Mouse (Mus musculus): ENCODE measurements at regions not wholly inside any gene's neighbourhood (a gene's known extent, or its start where the extent isn't known, plus 50 kb on each side); places are given as distances from the start of the nearest gene placed in this dataset.

DNA sequence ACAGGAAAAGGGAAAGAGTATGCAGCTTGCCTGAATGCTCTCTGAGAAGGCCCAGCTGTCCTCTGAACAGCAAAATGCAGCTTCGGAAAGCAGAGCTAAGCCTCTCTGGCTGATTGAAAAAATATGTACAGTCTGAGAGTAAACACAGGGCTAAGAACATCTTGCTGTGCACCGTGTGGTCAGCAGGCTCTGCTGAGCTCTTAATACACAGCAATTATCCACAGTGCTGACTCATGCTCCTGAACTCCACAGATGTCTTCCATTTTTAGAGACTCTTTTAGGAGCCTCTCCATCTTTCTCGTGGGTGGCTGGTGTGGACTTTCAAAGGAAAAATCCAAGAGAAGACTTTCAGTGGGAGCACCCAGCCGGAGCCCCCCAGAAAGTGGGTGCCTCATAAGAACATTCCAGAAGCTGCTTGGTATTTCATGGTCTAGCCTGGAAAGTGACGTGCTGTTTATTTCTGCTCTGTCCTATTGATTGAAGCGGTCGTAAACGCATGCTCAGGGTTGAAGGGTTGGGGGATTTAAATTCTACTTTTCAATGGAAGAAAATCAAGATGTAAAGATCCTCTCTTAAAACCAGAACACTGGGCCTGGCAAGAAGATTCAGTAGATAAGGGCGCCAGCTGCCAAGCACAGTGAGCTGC, 209.5 kb downstream of the Mreg start:
- no peak for DNase-seq (ENCODE audit: low spot score)

DNA sequence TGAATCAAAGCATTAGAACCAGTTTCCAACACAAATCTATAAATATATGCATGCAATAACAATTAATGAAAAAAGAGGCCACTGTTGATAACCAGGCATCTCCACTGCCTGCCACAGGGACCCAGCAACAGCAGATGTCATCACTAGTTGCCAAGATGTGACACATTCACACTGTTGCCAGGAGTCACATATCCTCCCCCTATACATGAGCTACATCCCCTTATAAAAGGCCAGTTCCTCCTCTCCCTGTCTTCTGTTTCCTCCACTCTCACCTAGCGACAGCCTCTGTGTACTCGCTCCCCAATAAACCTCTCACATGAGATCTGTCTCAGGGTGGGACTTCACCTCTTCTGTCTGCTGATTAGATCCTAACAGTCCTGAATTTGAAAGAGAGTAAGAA, 211.4 kb downstream of the Mreg start:
- DNase-seq (ENCODE audit: low spot score), result no peak

DNA sequence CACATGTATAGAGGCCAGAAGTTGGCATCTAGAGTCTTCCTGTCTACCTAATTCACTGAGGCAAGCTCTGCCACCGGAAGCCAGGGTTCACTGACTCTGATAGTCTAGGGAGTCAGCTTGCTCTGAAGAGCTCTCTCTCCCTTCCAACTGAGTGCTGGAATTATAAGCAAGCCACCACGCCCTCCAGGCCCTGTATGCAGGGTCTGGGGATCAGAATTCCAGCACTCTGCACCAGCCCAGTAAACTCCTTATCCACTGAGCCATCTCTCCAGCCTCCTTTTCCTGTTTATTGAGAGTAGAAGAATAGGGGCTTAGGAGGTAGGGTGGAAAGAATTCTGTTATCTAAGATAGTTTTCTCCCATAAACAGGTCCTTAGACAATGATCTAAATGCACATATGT, 215.3 kb downstream of the Mreg start:
- no peak for DNase-seq (ENCODE audit: low spot score)

DNA sequence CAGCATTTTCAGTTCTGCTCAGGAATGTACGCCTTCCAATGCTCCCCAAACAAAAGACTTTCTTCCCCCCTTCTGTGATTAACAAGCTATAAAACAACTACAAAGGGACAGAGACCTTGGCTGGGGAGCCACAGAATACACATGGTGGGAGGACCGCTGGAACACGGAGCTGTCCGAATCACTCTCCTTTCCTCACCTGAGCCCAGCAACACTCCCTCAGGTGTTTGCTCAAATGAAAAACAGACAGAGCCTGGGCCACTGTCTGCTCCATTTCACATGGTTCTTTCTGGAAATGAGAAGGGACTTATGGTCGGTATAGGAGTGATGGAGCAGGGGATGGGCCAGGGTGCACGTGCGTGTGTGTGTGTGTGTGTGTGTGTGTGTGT, 215.9 kb downstream of the Mreg start:
- DNase-seq (ENCODE audit: low spot score), result no peak

DNA sequence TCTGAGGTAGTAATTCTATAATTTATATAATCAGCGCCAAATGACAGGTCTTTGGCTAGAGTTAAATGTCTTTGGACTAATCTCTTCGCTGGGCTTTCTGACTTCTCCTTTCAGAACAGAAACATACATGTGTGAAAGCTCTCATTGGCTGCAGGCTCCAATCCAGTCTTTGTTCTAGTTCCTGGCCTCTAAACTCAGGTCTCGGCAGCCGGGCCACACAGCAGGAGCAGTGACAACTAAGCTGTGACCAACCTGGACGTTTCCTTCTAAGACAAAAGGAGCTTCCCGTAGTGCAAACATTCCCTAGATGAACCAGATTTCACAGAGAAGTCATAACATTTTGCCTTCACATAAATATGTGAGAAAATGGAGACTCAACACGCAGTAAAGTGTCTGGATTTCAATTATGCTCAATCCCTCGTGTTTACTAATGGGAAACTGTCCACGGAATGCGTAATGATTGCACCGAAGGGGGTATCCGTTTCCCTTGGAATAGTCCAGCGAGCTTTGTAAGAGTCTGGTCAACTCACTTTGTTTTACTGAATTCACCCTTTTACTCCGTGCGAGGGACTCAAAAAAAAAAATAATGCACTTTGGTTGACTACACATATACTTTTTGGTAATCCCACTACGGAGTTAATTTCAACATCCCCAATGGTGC, 216.4 kb downstream of the Mreg start:
- no peak for DNase-seq (ENCODE audit: low spot score)

DNA sequence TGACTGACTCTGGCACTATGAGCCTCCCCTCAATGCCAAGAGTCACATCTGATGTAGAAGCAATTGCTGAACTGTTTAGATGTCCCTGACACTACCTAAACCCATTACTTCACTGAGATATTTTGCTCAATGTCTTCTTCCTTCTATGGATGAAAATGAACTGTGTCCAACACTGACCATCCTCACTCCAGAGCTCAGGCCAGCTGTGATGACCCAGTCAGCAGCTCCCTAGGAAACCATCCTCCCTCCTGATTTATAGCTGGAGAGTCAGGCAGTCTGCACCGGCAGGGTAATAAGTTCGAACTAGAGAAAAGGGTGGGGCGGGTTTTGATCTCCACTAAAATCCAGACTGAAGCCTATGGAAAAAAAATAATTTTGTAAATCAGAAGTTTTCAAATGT, 221.2 kb downstream of the Mreg start:
- DNase-seq (ENCODE audit: low spot score), result no peak

DNA sequence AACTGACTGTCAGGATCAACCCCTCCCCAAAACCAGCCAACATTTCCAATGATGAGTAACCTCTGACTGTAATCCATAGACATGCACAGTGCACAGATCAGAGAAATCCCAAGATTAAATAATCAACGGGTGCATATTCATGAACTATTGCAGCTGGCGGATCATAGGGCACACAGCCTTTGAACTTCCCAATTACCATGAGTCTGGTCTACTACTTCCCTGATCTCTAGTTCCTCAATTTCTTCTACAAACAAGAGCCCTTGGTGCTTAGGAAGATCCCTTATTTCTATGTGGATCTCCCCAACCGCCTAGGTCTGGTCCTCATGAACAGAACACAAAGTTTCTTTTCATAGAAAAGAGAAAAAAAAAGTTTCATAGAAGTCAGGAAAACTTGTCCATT, 224.0 kb downstream of the Mreg start:
- no peak for DNase-seq (ENCODE audit: low spot score)

DNA sequence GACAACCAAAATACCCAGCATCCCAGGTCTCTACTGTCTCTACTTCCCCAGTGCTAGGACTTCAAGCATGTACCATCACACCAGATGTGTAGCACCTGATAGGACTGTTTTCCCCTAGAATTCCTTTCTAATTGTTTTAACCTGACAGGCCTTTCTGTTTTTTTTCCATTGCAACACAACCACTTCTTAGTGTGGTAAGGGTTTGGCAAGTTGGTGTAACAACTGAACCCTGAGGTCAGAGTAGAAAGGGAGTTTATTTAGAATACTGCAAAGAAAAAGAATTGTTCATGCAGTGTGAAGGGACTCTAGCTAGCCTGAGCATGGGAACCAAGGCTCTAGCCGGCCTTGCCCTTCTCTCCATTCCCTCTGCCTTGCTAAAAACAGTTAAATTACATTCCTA, 226.1 kb downstream of the Mreg start:
- DNase-seq (ENCODE audit: low spot score), result no peak

DNA sequence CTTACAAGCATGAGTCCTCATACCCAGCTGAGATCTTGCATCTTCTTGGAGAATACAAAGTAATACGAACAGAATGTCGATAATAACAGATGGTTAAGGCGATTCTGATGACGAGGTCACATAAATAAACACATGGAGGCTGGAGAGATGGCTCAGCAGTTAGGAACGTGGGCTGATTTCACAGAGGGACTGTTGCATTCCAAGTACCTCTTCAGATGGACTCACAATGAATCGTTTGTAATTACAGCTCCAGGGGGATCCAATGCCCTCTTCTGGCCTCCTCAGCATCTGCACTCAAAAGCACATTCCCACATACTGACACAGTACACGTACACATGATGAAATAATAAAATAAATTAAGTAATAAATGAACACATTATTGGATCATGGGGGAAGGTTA, 228.3 kb downstream of the Mreg start:
- no peak for DNase-seq (ENCODE audit: low spot score)

DNA sequence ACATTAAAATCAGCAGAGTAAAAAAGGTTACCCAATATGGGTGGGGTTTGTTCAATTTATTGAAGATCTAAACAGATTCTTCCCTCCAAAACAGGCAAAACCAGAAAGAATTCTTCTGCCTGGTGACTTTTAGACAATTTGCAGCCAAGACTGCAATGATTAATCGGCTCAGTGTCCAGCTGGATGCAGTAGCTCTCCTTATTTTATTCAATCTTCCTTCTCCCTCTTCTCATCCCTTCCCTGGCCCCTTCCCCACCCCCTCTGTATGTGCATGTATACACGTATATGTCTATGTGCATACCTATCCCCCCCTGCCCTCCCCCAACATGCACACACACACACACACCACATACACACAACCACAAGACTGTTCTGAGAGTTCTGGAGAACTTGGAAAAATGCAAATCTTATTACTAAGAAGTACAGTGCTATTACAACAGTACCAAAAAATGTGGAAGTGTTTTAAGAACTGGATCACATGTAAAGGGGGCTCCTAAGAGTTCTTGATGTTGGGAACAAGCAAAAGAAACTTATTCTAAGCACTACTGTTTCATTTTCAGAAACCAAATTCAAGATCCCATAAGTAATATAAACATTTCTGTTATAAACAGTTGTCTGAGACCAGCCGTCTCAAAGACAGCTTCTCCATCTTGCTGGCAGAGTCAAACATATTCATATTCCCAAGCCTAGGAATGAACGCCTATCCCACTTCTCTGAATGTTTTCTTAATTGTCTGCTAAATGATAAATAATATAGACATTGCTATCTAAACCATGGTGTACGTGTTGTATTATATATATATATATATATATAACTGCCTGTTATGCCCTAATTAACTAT, 229.5 kb downstream of the Mreg start:
- DNase-seq (ENCODE audit: low spot score), result no peak

DNA sequence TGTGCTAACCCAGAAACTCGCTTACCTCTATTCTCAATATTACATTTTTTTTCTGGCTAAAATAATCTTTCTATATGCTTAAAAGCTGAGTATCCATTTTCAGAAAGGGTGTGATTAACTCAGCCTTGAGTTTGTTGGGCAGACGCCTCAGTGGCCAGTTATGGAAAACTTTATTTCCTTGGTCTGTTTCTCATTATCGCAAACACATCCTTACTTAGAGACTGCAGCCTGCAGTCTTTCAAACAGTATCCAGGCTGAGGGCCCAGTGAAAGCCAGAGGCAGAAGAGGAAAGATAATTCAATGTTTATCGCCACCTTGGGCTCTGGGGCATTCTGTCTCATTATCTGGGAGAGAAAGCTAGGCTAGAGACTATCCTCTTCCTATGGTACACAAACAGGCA, 231.5 kb downstream of the Mreg start:
- DNase-seq (ENCODE audit: low spot score), result no peak

DNA sequence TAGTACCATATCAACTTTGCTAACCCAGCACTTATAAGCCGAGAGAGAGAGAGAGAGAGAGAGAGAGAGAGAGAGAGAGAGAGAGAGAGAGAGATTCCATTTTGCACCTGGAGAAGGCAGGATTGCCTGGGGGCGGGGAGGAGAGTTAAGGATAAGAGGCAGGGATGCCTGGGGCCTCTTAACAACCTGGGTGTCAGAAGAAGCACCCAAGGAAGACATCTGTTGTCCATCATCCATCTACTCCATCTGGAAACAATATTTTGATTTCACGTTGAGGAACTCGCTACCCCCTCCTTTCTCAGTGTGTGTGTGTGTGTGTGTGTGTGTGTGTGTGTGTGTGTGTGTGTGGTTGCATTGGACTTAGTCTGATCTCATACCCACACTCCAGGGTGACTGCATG, 232.8 kb downstream of the Mreg start:
- DNase-seq (ENCODE audit: low spot score), result no peak

DNA sequence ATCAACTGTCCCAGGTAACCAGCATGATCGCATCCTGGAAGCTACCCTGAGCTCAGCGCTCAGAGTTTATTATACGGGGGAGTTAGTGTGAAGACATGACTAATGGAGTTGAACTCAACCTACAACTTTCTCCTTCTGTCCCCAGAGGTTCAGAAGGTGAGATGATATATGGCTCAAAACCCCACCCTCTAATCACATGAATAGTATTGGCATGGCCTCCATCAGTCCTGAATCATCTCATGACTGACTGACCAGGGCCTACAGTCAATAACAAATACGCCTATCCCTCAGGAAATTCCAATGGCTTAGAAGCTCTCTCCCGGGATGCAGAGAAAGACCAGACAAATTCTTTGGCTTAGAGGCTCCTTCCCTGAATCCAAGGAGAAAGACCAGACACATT, 234.7 kb downstream of the Mreg start:
- DNase-seq (ENCODE audit: low spot score), result no peak

DNA sequence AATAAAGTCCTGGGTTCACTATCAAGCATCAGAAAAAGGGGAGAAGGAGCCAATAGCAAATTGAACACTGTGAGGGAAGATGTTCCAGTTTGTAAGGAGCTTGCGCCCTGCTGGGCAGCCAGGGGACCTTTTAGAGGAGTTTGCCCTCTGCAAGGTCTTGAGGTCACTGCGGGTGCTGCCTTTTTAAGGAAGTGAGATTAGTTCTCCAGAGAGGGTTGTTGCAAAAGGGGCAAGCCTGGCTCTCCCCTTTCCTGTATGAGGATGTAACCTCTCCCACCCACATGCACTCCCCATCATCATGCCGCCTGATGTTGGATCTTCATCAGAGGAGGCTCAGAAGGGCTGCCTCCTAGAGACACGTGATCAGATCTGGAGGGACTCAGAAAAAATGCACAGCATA, 237.4 kb downstream of the Mreg start:
- DNase-seq (ENCODE audit: low spot score), result no peak

DNA sequence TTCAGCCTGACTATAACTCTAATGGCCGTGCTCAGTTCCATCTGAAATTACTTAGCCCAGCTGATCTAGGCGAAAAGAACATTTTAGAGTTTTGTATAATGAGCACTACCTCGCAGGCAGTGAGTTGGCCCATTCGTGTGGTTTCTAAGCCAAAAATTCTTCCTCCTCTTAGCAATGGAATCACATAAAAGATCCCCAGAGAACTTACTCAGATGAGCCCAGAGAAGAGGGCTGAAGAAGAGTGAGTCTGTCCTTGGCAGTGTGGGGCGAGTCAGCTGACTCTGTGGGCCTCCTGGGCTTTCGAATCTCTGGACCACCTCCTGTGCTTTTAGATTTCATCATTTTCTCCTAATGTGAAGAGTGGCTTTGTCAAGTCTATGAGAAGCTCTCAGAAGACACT, 240.2 kb downstream of the Mreg start:
- no peak for DNase-seq (ENCODE audit: low spot score)

DNA sequence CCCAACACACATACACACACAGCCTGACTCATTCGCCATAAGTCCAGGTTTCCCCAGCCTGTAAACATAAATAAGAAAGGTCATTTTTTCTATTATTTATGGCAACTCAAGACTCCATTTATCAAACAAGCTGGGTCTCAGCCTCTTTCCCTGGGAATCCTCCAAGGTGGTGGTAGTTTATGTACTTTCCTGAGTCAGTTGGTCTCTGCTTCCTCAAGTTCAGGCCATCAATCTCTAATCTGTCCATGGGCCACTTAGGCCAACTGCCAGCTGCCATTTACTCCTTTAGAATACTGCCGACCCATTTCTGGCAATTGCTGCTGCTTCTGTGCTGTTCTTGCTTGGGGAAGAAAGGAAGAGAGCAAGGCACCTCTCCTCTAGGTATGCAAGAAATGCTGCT, 241.3 kb downstream of the Mreg start:
- no peak for DNase-seq (ENCODE audit: low spot score)

DNA sequence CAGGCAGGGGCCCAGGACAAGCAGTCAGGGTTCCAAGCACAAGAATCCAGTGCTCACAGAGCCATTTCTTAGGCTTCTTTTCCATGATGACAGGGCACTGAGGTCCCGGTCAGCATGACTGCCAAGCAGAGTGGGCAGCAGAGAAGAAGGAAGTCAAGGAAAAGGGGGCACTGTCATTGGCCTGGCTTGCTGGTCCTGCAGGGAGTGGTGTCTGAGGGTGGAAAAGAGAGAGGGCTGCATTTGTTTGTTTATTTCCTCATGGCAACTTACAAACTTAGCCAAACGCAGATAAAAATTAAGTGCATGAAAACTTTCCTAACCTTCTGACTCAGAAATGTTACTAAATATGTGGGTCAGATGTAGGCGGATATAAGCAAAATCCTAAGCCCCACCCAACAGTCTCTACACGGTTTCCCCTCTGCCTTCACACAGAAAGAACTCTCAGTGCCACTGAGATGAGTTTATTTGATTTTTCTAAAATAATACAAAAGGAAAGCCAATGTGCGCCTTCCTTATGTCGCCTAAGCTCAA, 244.5 kb downstream of the Mreg start:
- no peak for DNase-seq (ENCODE audit: low spot score)

DNA sequence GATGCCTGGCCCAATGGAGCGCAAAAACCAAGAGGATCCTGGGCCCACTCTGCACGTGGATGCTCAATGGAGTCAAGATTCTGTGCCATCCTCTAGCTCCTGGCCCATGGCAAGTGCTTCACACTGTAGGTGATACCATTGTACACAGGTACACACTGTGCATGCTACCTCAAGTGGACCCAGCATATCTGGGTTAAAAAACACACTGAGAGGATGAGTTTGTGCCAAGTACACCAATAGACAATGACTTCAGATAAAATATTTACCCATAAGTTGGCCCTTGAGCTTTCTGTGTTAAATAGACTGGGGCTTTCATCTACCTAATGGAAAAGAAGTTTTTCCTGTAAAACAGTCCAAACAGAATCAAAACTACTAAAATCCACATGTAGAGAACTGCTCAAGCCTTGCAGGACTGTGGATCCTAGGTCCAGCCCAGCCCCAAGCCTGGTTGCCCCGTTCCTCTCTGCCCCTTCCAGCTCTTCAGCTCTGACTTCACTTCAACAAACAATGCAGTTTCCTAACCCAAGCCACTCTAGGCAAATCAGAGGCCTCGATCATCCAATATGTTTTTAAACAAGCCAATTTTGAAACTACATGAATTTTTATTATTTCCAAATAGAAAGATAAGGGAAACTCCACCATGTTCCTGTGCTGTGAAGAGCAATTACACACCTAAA, 247.5 kb downstream of the Mreg start:
- DNase-seq (ENCODE audit: low spot score), result no peak

DNA sequence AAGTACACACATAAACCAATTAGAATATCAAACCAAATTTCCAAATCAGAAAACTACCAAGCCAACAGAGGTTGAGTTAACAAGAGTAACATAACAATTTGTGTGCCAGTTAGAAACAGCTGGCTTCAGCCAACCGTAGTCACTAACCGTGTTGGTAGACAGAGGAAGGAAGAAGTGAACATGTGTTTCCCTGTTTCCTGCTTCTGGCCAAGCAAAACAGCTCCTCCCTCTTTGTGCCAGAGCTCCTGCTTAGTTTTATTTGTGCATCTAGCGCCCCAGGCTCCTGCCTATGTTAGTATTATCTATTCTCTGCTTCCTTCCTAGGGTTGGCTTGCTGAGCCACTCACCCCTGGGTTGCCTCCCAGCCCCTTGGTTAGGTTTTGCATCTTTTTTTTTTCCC, 255.2 kb downstream of the Mreg start:
- no peak for DNase-seq (ENCODE audit: low spot score)

DNA sequence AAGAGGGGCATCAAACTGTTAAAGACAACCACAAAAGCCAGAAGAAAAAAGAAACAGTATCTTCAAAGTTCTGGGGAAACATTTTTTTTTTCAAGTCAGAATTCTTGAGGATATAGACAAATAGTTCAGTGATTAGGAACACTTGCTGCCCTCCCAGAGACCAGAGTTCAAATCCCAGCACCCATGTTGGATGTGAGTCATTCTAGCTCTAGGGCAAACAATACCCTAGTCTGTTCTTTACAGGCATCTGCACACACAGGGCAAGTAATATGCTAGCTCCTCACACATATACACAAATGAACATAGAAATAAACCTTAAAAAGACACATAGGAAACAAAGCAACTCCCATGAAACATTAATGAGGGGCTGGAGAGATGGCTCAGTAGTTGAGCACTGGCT, 256.8 kb downstream of the Mreg start:
- no peak for DNase-seq (ENCODE audit: low spot score)

DNA sequence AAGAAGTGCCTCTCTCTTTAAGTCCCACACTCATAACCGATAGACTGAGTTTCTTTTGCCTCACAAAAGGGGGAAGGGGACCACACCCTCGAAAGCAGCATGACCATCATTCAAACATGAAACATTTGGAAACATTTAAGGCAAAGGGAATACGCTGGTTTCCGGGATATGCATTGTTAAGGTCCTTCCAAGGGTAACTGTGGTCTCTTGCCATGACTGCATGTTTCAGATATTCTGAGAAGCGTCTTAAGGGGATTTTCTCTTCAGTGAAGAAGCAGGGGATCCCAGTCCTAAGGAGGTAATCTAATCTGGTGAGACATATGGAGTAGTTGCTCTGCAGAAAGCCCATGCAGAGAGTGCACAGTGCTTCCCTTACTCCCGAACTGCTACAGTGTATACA, 258.8 kb downstream of the Mreg start:
- no peak for DNase-seq (ENCODE audit: low spot score)

DNA sequence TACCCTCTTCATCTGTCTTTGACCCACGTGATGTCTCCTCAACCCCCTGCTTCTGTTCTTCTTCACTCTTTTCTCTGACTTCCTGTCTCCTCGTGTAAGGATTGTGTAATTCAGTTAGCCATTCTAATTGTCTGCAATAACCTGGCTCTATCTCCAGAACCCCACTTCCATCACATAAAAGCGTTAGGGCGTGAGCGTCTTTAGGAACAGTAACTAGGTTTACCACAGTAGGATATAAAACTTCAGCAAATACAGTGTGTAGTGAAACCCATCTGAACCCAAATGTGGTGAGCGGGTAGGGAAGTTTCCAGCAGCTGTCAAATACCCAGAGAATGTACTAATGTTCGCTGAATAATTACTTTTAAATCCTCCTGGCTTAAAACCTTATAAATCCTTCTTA, 262.6 kb downstream of the Mreg start:
- DNase-seq (ENCODE audit: low spot score), result no peak

All from urinary bladder, adult 2 months (tissue).